Mouse (Mus musculus) midbrain, embryonic 16.5 days (tissue): ENCODE data around the gene Gm4894. TPM values are rescaled to one million over a fixed set of nuclear protein-coding genes. Genes with fewer than 3 reads are reported as not detected.

ENCODE experiments used
- polyA plus RNA-seq: library from polyadenylated mRNA; unstranded; fragments of >200 nt; fragmentation: Nextera tagmentation; extraction: Ambion mirVana; gene quantifications from 2 replicates; pipeline ENCODE4 v1.2.1, GENCODE M21; 2015

Gene Gm4894
- polyA plus RNA-seq, 1 experiment from 2014 or later = not detected

Other genes starting within 250 kb of the Gm4894 start
- 26.4 and 27.2 TPM in 2 replicates for gene Zw10, start 194.9 kb upstream of the Gm4894 start, polyA plus RNA-seq
- 0.83 and 1.4 TPM in 2 replicates for gene Tmprss5, start 169.3 kb upstream of the Gm4894 start, polyA plus RNA-seq
- gene Drd2, start 90.1 kb downstream of the Gm4894 start, polyA plus RNA-seq = 5.6 and 8.6 TPM in 2 replicates
- not detected in 2 replicates for gene Ankk1, start 176.5 kb downstream of the Gm4894 start, polyA plus RNA-seq
- 1.7 and 1.9 TPM in 2 replicates for gene Ttc12, start 235.7 kb downstream of the Gm4894 start, polyA plus RNA-seq